9 mouse cellular contexts compared by ENCODE assay signal in the genomic region with DNA sequence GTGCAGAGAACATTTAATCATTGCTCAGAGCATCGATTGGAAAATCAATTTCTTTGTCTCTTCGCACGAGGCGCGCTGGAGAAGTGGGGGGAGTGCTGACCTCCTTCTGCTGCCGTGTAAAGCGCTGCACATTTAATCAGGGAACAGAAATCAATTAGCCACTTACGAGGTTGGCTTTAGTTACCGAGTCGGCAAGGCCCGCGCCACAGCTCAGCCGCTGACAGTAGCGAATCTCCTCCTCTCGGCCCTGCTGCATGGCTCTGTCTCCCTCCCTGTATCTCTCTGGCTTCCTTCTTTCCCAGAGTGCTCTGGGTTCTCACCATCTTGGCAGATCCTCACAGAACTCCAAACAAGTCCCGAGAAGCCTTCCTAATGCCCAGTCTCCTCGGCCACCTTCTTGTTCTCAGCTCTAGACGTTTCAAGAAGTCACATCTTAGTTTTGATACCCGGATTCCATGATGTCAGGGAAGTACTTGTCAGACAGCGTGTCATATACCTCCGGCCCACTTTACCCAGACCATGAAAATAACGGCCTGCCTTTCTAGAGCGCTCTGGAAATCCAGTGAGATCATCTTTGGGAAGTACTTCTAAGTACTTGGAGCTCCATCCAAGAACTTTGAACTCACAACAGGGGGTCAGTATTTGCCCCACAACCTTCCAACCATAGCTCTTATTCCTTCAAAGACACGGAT. TPM values are rescaled to one million over a fixed set of nuclear protein-coding genes. Genes with fewer than 3 reads are reported as not detected.
DNase-seq lines count a peak whose midpoint lies in the region; ATAC-seq lines count a peak whose summit lies in the region.
"Had no signal": no experiment of that assay in that cellular context is flagged by ENCODE, and none has a peak within 500 bp of the region (broad histone marks: within the 10 kb centered on the region; RNA-seq: fewer than 3 reads in every experiment).

No protein-coding gene starts in this region.

- H3K4me2 ChIP-seq in heart, embryonic 15.5 days, result peak overlapping the region; percentile 39
- peak overlapping the region; percentile 31 for H3K4me2 ChIP-seq in intestine, embryonic 14.5 days (ENCODE audit: low read length)

- peaks cover 56% of the 10 kb centered on the region for H3K27me3 ChIP-seq in heart, embryonic 15.5 days
- peaks cover 67% of the 10 kb centered on the region for H3K27me3 ChIP-seq in embryonic facial prominence, embryonic 10.5 days (replicated peaks; ENCODE audit: low read depth, poor library complexity, severe bottlenecking)
- no peaks in the 10 kb centered on the region for H3K27me3 ChIP-seq in intestine, embryonic 14.5 days (replicated peaks; ENCODE audit: control insufficient read depth, insufficient read depth, low read length)

- WGBS in heart, embryonic 15.5 days, result 26% methylated on average over 24 of the region's 24 CpGs
- 15% methylated on average over 24 of the region's 24 CpGs for WGBS in embryonic facial prominence, embryonic 10.5 days
- 29% methylated on average over 24 of the region's 24 CpGs for WGBS in intestine, embryonic 14.5 days

- no peak overlapping the region for H3K9ac ChIP-seq in heart, embryonic 15.5 days
- H3K9ac ChIP-seq in intestine, embryonic 14.5 days (ENCODE audit: low read length), result peak overlapping the region; percentile 7; the same call in 1 of the 2 replicates

- no peak for DNase-seq in heart, postnatal 25 days (ENCODE audit: low spot score)
- DNase-seq in embryonic facial prominence, embryonic 10.5 days (ENCODE audit: low spot score), result peak; percentile 44
- DNase-seq in intestine, embryonic 14.5 days (ENCODE audit: low spot score), result no peak
- DNase-seq in neural tube, embryonic 10.5 days (ENCODE audit: extremely low spot score, low spot score), result peak; percentile 38
- no peak for DNase-seq in urinary bladder, postnatal 25 days (ENCODE audit: low spot score)
- no peak for DNase-seq in frontal cortex, adult 2 months (ENCODE audit: extremely low spot score in 1 of 2, low spot score in 1 of 2)
- DNase-seq: gastrocnemius, postnatal 25 days had no signal

- H3K36me3 ChIP-seq in heart, embryonic 15.5 days, result no peaks in the 10 kb centered on the region
- H3K36me3 ChIP-seq in embryonic facial prominence, embryonic 10.5 days (replicated peaks), result no peaks in the 10 kb centered on the region
- H3K36me3 ChIP-seq in intestine, embryonic 14.5 days (ENCODE audit: control insufficient read depth, insufficient read depth, low read length), result no peaks in the 10 kb centered on the region

- peak overlapping the region; percentile 18 for H3K4me3 ChIP-seq in heart, embryonic 15.5 days
- peak overlapping the region; percentile 48 for H3K4me3 ChIP-seq in embryonic facial prominence, embryonic 10.5 days
- no peak overlapping the region for H3K4me3 ChIP-seq in intestine, embryonic 14.5 days (ENCODE audit: low read depth, low read length)

- no peak for ATAC-seq in heart, embryonic 15.5 days (replicated peaks; ENCODE audit: insufficient number of reproducible peaks, insufficient read depth, low FRiP score, low read depth)
- ATAC-seq in intestine, embryonic 14.5 days (replicated peaks; ENCODE audit: low FRiP score, low TSS enrichment, low read depth), result no peak
- no peak for ATAC-seq in megakaryocyte-erythroid progenitor cell, adult 5-6 weeks (replicated peaks; ENCODE audit: low FRiP score, low TSS enrichment, poor library complexity, severe bottlenecking)

- H3K27ac ChIP-seq in heart, embryonic 15.5 days, result no peak overlapping the region
- peak overlapping the region; percentile 87 for H3K27ac ChIP-seq in embryonic facial prominence, embryonic 10.5 days (replicated peaks)
- H3K27ac ChIP-seq in intestine, embryonic 14.5 days (ENCODE audit: low read depth), result no peak overlapping the region; the same call in 1 of the 2 replicates

- no peaks in the 10 kb centered on the region for H3K9me3 ChIP-seq in heart, embryonic 15.5 days (replicated peaks)
- H3K9me3 ChIP-seq in embryonic facial prominence, embryonic 10.5 days, result no peaks in the 10 kb centered on the region
- H3K9me3 ChIP-seq in intestine, embryonic 14.5 days (ENCODE audit: control insufficient read depth, low read length), result no peaks in the 10 kb centered on the region

- peaks cover 16% of the 10 kb centered on the region for H3K4me1 ChIP-seq in heart, embryonic 15.5 days (replicated peaks)
- peaks cover 36% of the 10 kb centered on the region for H3K4me1 ChIP-seq in embryonic facial prominence, embryonic 10.5 days
- H3K4me1 ChIP-seq in intestine, embryonic 14.5 days (replicated peaks; ENCODE audit: control insufficient read depth, insufficient read depth, low read length), result peaks cover 12% of the 10 kb centered on the region

- intact Hi-C loops in heart, postnatal 25 days (cut with DNase I), result no loop called here

RNA-seq across cellular contexts. Expression of a gene that starts 17.5 kb away (rescaled TPM):
- polyA plus RNA-seq in heart, embryonic 15.5 days (2015; fragmentation: Nextera tagmentation; extraction: Ambion mirVana), result 0.47 and 0.61 TPM in 2 replicates
- not detected for total RNA-seq in heart, postnatal 25 days (2021)
- polyA plus RNA-seq in embryonic facial prominence, embryonic 10.5 days (2016; fragmentation: Nextera tagmentation; extraction: Ambion mirVana), result 1.5 and 2.7 TPM in 2 replicates
- 8.2 and 9.0 TPM in 2 replicates for polyA plus RNA-seq in intestine, embryonic 14.5 days (2014; fragmentation: Nextera tagmentation; extraction: Ambion mirVana)
- total RNA-seq in megakaryocyte-erythroid progenitor cell, adult 5-6 weeks (2014; fragmentation: Nextera tagmentation), result not detected in 2 replicates
- not detected in 2 replicates for total RNA-seq in megakaryocyte-erythroid progenitor cell, adult 5-6 weeks (2017)
- polyA plus RNA-seq in frontal cortex, adult 2 months (2012; rRNA removed), result 20.0 and 24.4 TPM in 2 replicates

RNA-seq across cellular contexts. Expression of a gene that starts 39.1 kb away (rescaled TPM):
- 5.2 and 7.9 TPM in 2 replicates for polyA plus RNA-seq in heart, embryonic 15.5 days (2015; fragmentation: Nextera tagmentation; extraction: Ambion mirVana)
- total RNA-seq in heart, postnatal 25 days (2021), result under 1 TPM; 0.44 to 0.50 TPM
- 12.1 and 13.0 TPM in 2 replicates for polyA plus RNA-seq in embryonic facial prominence, embryonic 10.5 days (2016; fragmentation: Nextera tagmentation; extraction: Ambion mirVana)
- 7.0 and 7.8 TPM in 2 replicates for polyA plus RNA-seq in intestine, embryonic 14.5 days (2014; fragmentation: Nextera tagmentation; extraction: Ambion mirVana)
- total RNA-seq in megakaryocyte-erythroid progenitor cell, adult 5-6 weeks (2014; fragmentation: Nextera tagmentation), result 26.7 and 29.3 TPM in 2 replicates
- total RNA-seq in megakaryocyte-erythroid progenitor cell, adult 5-6 weeks (2017), result 11.4 and 14.5 TPM in 2 replicates
- 0.30 and 0.32 TPM in 2 replicates for polyA plus RNA-seq in frontal cortex, adult 2 months (2012; rRNA removed)

Comparison
In these comparisons a context has a peak if more than half of its experiments do, and no peak if none do; other contexts are left out.
1. DNase-seq: peak in embryonic facial prominence, embryonic 10.5 days (single experiment) and neural tube, embryonic 10.5 days (single experiment); none in heart, postnatal 25 days (single experiment), intestine, embryonic 14.5 days (single experiment), urinary bladder, postnatal 25 days (single experiment) and frontal cortex, adult 2 months (0 of 2).